Mouse (Mus musculus) mouse embryonic stem cell (cell line): ENCODE measurements around the gene H2-M2.
"Not testable (repeated sequence)": the region's sequence is repeated elsewhere in the genome, so short reads cannot be mapped to it uniquely, and the experiment has no call there.

Source experiments
- in situ Hi-C, 2 experiments: fragments of 300-500 bp; cut with MboI; formaldehyde crosslinking; loops; 1 replicate in 1 of 2; 3 replicates in 1 of 2; pipeline ENCODE4 v1.14.3; 2019 to 2020; ENCODE audit warnings: low sequenced_read_pairs in 2 of 2, low pct_unique_long_range_greater_than_20kb in 1 of 2, mixed read lengths in 1 of 2; ENCODE audit not compliant: unreplicated experiment in 1 of 2

H2-M2 gene

DNA sequence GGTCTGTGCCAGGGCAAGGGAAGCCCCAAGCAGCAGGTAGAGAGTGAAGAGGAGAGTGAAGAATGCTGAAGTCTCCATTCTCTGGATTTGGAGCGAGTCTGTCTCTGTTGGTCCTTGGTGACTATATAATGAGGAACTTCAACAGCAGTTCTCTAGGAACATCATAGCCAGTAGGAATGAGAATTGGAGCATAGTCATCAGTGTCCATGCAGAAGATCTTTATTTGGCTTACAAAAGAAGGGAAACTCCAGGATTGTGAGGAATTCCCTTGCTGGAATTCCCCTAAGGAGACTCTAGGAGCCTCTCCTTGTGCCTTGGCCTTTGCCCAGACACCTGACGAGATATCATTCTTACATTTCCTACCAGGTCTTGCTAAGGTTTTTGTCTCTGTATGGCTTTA, at the start of gene H2-M2:
Gene H2-M2 (minus strand): TSS at position 101 of the 400 bp plus-strand sequence.
- in situ Hi-C loops = no loop called here

DNA sequence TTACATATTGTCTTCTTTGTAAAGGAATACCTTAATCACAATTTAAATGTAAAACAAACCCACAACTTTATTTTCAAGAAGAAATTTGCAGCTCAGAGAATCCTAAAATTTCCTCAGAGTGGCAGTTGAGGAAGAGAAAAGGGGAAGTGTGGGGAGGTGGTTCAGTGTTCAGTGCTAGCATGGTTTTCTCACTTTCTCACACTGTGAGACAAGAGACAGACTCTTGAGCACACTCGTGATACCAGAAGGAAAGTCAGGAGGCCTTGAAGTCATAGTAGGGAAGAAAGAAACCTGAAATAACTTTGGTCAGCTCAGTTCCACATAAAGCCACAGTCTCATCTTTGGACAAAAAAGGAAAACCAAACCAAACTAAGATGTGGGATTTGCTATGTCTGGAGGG, 42.1 kb upstream of the H2-M2 start:
- in situ Hi-C loops = not testable (repeated sequence)

DNA sequence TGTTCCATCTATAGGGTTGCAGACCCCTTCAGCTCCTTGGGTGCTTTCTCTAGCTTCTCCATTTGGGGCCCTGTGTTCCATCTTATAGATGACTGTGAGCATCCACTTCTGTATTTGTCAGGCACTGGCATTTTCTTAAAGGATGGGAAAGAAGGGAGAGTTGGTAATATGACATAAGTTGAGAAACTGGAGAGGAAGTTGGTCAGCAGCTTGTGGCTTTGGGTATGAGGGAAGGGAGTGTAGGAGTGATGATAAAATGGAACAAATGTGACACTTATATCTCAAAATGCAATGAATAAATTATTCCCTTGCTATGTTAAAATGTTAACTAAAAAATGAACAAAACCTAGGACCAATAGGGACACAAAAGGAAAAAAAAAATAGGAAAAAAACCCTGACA, 41.3 kb upstream of the H2-M2 start:
- in situ Hi-C loops = not testable (repeated sequence)

DNA sequence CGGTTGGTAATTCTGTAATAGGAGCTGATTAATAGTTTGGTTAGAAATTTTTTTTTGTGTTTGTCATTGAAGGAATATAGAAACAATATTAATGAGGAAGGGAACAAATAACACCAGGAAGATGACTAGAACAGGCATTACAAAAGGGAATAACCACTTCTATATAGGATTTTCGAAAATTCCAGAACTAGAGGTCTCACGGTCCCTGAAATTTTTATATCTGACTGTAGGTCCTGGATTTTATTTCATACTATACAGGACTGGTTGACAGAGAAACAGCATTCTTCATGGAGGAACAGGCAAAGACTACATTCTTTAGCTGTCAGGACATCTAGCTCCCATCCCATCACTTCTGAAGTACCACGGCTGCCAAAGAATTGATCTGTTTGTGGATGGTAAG, 24.4 kb upstream of the H2-M2 start, which contains the start of gene Olfr111:
Gene Olfr111 (plus strand): TSS at position 301 of the 400 bp plus-strand sequence.
- in situ Hi-C loops = no loop called here

DNA sequence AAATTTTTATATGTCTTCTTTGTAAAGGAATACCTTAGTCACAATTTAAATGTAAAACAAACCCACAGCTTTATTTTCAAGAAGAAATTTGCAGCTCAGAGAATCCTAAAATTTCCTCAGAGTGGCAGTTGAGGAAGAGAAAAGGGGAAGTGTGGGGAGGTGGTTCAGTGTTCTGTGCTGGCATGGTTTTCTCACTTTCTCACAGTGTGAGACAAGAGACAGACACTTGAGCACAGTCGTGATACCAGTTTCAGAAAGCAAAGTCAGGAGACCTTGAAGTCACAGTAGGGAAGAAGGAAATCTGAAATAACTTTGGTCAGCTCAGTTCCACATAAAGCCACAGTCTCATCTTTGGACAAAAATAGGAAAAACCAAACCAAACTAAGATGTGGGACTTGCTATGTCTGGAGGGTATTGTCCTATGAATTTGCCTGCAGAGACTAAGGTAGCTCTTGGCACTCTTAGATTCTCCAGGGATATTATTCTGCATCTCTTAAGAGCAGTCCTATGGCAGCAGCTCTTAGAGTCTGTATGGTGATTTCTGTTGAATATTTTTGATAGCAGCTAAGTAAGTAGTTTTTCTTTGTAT, 8.7 kb upstream of the H2-M2 start, which contains the start of gene Olfr110:
Gene Olfr110 (plus strand): TSS at position 539 of the 589 bp plus-strand sequence.
- in situ Hi-C loops = no loop called here

DNA sequence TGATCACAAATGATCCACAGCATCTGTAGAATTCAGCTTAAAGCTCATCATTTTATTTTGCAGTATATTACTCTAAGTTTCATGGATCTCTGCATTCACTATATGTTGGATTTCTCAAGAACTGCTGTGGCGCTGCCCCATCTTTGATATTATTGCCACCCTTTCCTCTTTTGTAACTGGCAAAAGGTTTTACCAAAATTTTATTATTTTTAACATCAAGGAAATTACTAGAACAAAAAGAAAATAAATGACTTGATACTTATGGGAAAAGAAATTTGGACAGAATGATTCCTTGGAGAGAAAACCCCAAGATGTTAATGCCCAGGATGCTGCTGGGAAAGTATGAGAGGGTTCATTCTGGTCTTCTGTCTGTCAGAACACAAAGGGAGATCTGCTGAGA, 24.7 kb downstream of the H2-M2 start, which contains the start of gene Olfr109:
Gene Olfr109 (plus strand): TSS at position 301 of the 400 bp plus-strand sequence.
- in situ Hi-C loops = no loop called here

DNA sequence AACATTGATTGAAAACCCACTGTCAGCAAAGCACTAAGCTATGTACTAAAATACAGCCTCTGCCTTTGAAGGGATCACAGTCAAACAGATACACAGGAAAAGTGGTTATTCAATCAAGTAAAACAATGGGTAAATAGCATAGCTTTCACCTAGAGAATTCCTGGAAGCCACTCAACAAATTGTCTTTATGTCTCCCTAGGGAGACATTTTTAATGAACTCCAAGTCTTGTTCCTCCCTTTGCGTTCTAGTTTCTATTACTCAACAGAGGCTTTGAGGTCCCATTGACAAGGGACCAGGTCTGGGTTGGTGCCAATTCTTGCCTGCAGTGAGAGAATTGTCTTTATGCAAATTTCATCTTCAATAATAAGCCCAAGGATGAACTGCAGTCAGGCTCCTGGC, 38.2 kb downstream of the H2-M2 start, which contains the start of gene Olfr108:
Gene Olfr108 (plus strand): TSS at position 301 of the 400 bp plus-strand sequence.
- in situ Hi-C loops = no loop called here
